Mouse (Mus musculus) lung, postnatal 4 days (tissue): ENCODE data around the gene 4632433K11Rik.

Experiments used
- DNase-seq, 2 experiments: peaks; one replicate each; pipeline ENCODE4 v3.0.0; 2021

4632433K11Rik gene

GRCm38 (mm10) chr7:5020000-5020681 is 13.8 kb upstream of the 4632433K11Rik start, which contains the start of the genes Zfp865 and Ccdc106:
Gene Zfp865 (plus strand): TSS chr7:5020376.
Gene Ccdc106 (plus strand): TSS chr7:5020553.
- DNase-seq: peak; percentile 99 to 100

GRCm38 (mm10) chr7:5020685-5021084 is 13.2 kb upstream of the 4632433K11Rik start:
- DNase-seq: no peak

GRCm38 (mm10) chr7:5021197-5021596 is 12.7 kb upstream of the 4632433K11Rik start:
- DNase-seq: no peak

GRCm38 (mm10) chr7:5029543-5029942 is 4.4 kb upstream of the 4632433K11Rik start:
- no peak for DNase-seq

GRCm38 (mm10) chr7:5029946-5030345 is 4.0 kb upstream of the 4632433K11Rik start:
- no peak for DNase-seq

GRCm38 (mm10) chr7:5030554-5031275 is 3.2 kb upstream of the 4632433K11Rik start:
- no peak for DNase-seq

- no peak for DNase-seq
Observed at GRCm38 (mm10) chr7:5031496-5031895, 2.4 kb upstream of the 4632433K11Rik start.

- no peak for DNase-seq
Observed at GRCm38 (mm10) chr7:5035628-5036027, 1.7 kb downstream of the 4632433K11Rik start.

- DNase-seq: no peak
Observed at GRCm38 (mm10) chr7:5036136-5036535, 2.2 kb downstream of the 4632433K11Rik start.

GRCm38 (mm10) chr7:5037026-5037425 is 3.1 kb downstream of the 4632433K11Rik start:
- DNase-seq: no peak

- DNase-seq: no peak
Observed at GRCm38 (mm10) chr7:5037467-5037866, 3.5 kb downstream of the 4632433K11Rik start.

- peak; percentile 96 for DNase-seq
Observed at GRCm38 (mm10) chr7:5038109-5038732, 4.3 kb downstream of the 4632433K11Rik start, which contains the start of gene Zfp784. Gene Zfp784 (minus strand): TSS chr7:5038446.

- no peak for DNase-seq
Observed at GRCm38 (mm10) chr7:5038940-5039339, 5.0 kb downstream of the 4632433K11Rik start.

- DNase-seq: no peak
Observed at GRCm38 (mm10) chr7:5044981-5045380, 11.1 kb downstream of the 4632433K11Rik start.

GRCm38 (mm10) chr7:5046112-5046511 is 12.2 kb downstream of the 4632433K11Rik start:
- no peak for DNase-seq

GRCm38 (mm10) chr7:5047313-5047712 is 13.4 kb downstream of the 4632433K11Rik start:
- peak in 1 of 2 experiments; percentile 53 for DNase-seq

- peak; percentile 88 to 90 for DNase-seq
Observed at GRCm38 (mm10) chr7:5051193-5052192, 17.6 kb downstream of the 4632433K11Rik start, which contains the start of gene Zfp580. Gene Zfp580 (plus strand): TSS chr7:5051538.

- DNase-seq: no peak
Observed at GRCm38 (mm10) chr7:5052438-5052837, 18.5 kb downstream of the 4632433K11Rik start.

GRCm38 (mm10) chr7:5052931-5053343 is 19.0 kb downstream of the 4632433K11Rik start:
- peak in 1 of 2 experiments; percentile 37 for DNase-seq

GRCm38 (mm10) chr7:5053456-5054179 is 19.7 kb downstream of the 4632433K11Rik start:
- no peak for DNase-seq

GRCm38 (mm10) chr7:5056651-5057263 is 22.8 kb downstream of the 4632433K11Rik start:
- peak in 1 of 2 experiments; percentile 29 for DNase-seq
